Mouse (Mus musculus) lung, postnatal 0 days (tissue): ENCODE results near the gene Depp1.

Experiments
- CTCF ChIP-seq: IDR thresholded peaks from 2 replicates; pipeline ENCODE4 v1.5.1; 2016; ENCODE audit warnings: antibody characterized with exemption, mild to moderate bottlenecking
- EP300 ChIP-seq: IDR thresholded peaks from 2 replicates; pipeline ENCODE4 v1.6.1; 2016; ENCODE audit warnings: antibody characterized with exemption, mild to moderate bottlenecking, control low read depth

DNA sequence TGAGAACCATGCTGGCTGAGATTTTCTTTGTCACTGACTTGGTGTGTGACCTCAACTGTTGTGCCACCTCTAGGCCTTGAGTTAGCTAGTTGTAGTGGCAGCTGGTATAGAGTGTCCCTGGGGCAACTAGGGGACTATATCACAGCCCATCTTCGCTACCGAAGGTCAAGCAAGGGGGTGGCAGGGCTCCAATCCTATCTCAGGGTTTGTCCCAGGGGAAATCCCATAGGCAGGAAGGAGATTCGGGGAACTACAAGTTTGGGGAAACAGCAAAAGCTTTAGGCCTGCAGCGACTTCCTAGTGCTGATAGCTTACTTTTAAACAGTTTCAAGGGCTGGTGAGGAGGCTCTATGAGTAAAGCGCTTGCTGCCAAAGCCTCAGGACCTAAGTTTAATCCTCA lies 21.9 kb downstream of the Depp1 start:
- TF ChIP-seq CTCF (no peak), EP300 (no peak)
